Mouse (Mus musculus) liver (tissue): ENCODE measurements around the gene Slc35f1.
"Not testable (repeated sequence)": the region's sequence is repeated elsewhere in the genome, so short reads cannot be mapped to it uniquely, and the experiment has no call there.

Source experiments
- DNase-seq: peaks from one replicate; pipeline ENCODE4 v3.0.0-alpha.2; 2020; ENCODE audit warnings: mixed read lengths

The Slc35f1 gene

DNA sequence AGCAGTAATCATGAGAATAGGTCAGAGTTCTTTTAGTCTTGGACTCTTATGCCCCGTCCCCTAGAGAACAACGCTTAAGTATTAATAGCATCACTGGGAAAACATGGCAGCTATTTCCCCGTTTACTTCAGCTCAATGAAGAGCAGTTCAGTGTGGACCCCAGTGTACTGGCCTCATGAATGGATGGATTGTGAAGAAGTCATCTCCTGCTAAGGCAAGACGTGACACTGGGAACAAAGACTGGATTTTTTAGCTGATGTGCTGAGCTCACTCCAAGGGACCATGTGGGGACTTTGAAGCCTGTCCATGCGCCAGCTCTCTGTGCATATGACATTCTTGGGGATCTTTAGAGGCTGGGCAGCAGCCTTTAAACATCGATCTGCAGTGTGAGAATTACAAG, 101.2 kb downstream of the Slc35f1 start:
- no peak for DNase-seq

DNA sequence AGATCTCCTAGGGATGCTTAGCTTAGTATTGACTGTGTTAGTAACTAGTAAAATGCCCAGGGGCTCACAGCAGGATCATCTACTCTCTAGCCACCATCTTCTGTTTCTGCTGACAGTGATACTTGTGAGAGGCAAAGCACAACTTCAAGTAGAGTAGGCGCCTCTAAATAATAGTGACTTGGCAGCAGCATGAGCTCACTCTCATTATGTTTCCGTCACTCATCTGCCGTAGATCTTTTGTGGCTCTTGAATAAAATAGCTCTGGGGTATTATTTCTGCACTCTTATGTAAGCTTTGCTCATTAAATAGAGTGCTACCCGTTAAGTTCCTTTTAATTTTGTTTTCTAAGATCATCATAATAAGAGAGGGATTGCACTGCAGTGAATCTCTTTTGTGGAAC, 107.1 kb downstream of the Slc35f1 start:
- DNase-seq, result no peak

DNA sequence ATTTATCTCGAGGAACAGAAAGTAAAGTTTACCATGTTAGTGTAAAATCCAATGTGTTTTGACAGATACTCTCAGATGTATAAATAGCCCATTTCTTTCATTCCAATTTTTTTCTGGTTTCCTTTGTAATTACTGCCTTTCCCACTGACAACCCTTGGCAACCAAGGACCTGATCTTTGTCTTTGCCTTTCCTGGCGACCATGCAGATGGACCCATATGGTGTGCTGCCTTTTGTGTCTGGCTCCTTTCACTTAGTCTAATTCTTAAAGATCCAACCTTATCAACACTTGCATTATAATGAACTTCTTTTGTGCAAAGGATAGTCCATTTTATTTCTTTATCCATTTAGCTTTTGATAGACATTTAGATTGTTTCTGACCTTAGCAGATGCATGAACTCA, 117.5 kb downstream of the Slc35f1 start:
- DNase-seq, result no peak

DNA sequence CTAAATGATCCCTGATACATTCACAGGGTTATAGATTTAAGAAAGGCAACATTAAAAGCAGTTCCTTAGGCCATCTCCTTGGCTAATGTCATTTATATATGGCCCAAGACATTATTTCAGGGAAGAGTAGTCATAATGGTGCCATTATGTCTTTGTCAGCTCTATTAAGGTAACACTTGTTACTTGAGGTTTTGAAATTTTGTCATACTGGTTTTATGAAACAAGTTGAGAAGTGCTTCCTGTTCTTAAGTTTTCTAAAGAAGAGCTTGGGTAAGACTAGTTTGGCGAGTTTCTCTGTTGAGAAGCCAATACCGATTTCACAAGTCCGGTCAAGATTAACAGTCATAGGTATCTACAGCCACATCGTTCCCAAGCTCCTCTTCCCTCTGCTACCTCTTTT, 122.5 kb downstream of the Slc35f1 start:
- DNase-seq, result no peak

DNA sequence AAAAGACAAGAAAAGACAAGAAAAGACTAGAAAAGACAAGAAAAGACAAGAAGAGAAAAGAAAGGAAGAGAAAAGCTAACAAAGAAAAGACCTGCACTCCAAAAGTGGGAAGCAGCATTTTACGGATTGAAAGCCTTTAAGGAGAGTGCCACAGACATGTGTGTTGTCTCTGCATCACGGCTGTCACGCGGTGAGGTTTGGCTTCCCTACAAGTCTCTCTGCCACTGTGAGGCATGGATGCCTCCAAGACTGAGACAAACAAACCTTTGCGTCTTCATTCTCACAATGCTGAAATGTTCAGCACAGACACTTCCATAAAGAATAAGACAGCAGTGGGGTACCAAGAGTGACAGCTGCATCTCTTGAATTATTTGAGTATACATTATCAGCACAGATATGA, 124.0 kb downstream of the Slc35f1 start:
- DNase-seq, result no peak

DNA sequence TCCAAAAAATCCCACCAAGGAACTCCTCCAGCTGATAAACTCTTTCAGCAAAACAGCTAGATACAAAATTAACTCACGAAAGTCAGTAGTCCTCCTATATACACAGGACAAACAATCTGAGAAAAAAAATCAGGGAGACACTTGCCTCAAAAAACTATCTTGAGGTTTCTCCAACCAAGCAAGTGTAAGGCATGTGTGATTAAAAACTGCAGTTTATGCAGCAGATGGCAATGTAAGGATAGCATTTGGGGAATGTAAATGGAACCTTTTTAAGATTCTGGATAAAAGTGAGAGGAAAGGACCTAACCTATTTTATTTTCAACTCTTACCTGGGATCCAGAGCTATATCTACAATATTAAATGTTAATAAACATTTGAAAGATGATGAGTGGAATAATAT, 129.3 kb downstream of the Slc35f1 start:
- no peak for DNase-seq

DNA sequence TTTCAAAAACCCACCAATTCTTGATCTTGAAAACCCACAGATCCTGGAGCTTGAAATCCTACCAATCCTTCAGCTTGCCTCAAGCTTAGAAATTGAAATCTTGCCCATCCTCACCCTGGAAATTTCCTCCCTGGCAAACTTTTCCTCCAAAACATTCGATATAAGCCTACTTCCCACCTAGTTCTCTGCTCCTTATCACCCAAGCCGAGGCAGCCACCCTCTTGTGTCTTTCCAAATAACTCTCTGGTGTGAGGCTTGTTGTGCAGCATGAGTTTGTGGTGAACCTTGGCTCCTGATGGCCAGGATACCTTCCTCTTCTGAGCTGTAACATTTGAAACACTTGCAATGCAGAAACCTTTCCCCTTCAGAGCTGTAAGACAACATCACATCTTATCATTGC, 132.6 kb downstream of the Slc35f1 start:
- DNase-seq, result no peak

DNA sequence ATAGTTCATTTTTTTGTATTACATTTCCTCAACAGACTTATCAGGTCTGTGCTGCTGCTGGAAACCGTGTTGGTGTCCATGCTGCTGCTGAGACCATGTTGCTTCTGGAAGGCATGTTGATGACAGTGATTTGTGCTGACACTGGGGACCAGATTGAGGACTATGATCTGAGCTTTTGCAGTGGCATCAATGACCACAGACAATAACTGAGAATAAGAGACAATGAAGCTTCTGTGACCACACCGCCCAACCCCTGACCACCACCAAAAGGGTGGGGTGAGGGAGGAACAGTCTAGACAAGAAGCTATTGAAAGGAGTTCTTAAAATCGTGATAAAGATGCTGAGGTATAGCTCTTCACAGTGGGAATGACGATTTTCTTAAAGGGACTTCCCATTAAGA, 135.4 kb downstream of the Slc35f1 start:
- no peak for DNase-seq

DNA sequence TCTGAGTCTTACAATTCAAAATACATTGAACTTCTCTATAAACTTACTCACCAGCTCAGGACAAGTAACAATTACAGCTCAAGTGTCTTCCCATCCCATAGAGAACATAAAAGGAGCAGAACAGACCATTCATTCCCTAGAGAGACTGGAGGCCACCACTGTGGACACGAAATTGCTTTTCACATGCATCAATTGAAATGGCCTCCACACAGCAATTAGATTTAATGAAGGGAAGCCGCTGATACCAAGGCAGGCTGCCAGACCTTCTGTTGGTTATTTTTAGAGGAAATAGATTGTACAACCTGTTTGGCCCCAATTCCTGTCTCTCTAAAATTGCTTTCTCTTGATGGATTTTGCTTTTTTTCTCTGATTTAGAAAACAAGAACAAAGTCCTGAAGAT, 150.5 kb downstream of the Slc35f1 start:
- no peak for DNase-seq

DNA sequence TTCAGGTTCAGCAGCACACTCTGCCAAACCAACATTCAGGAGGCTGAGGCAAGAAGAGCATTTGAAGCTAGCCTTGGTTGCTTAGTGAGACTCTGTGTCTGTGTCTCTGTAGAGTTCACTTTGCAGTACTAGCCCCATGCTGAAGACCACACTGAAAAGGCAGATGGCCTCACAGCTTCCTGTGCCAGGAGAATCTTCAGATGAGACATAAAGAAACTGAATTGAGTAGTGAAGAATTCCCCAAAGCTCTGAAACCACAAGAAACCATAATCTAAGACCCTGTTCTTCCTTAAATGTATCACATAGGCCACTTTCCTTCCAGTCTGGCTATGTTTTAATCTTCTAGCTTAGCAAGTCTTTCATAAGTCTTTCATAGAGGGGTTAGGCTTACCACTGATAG, 161.7 kb downstream of the Slc35f1 start:
- no peak for DNase-seq

DNA sequence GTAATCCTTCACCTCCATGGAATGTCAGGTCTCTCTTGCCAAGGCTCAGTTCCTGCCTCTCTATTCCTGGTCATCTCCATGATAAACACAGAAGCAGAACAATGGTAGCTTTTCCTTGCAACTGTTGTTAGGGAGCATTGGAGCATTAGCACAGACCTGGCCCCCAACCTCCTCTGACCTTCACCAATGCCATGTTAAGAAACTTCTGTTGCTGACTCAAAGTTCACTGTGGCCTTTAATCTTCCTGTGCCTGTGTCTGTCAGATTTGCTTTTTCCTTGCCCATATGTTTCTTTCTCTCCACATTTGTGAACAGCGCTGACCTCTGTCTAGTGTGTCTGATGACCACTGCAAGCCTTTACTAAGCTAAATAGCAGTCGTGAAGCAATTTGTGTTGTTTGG, 170.5 kb downstream of the Slc35f1 start:
- no peak for DNase-seq

DNA sequence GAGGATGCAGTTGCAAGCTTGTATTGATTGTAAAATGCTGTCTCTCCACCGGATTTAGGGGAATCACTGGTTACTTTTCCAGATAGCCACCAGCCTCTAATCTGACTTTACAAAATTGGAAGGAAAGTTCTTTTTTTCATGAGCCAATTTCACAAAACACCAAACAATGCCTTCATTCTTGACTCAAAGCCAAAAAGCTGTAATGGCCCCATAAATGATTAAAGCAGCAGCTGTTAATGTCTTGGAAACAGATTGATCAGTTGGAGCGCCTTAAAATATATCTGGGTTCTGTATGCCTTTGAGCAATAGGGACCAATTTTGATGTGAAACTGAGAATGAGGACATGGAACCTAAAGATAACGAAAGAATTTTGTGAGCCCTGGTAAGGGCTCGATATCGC, 174.6 kb downstream of the Slc35f1 start:
- DNase-seq, result no peak

DNA sequence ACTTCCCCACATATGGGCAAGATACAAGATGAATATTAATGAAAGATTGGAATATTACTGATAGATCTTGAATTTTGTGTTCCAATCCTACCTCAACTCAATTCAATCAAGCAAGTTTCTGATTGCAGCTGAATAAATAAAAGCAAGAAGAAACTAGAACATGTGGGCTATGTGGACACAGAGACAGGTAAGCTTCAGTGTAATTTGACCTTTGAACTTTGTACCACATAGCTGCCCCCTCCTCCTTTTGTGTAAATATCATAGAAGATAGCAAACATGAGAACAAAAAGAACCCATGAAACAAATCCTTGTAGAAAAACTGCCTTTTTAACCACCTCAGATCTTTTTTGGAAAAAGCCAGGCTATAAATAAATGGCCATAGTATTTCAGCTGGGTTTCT, 180.8 kb downstream of the Slc35f1 start:
- DNase-seq, result no peak

DNA sequence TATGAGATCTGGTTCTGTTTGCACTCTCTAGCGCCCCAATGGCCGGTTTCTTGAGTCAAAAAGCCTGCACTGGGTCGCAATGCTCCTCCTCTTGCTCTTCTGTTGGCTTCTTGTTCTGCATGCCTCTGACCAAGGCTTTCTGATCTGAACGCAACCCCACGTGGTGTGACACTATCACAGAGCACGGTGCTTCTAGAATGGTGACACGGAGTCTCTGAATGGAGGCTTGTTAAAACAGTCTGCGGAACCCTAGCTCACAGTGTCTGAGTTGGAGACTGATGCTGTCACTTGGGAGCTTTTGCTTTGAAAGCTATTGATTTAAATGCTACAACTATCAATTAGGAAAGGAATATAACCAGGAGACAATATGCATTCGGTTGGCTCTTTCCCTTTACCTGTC, 183.8 kb downstream of the Slc35f1 start:
- no peak for DNase-seq

DNA sequence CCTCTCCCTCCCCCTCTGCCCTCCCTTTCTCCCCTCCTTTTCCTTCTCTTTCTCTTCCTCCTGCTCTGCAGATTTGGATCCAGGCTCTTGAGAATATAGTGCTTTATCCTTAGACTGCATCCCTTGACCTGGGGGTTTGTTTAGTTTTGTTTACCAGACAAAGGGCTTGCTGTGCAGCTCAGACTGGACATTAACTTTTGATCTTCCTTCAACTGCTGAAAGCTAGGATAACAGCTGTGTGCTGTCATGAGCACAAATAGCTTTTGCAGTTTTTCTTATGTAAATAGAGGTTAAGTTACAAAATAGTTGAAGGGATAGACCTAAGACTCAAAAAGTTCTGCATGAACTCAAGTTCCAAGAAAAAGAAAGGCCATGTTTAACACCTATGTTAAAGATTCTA, 184.4 kb downstream of the Slc35f1 start:
- no peak for DNase-seq

DNA sequence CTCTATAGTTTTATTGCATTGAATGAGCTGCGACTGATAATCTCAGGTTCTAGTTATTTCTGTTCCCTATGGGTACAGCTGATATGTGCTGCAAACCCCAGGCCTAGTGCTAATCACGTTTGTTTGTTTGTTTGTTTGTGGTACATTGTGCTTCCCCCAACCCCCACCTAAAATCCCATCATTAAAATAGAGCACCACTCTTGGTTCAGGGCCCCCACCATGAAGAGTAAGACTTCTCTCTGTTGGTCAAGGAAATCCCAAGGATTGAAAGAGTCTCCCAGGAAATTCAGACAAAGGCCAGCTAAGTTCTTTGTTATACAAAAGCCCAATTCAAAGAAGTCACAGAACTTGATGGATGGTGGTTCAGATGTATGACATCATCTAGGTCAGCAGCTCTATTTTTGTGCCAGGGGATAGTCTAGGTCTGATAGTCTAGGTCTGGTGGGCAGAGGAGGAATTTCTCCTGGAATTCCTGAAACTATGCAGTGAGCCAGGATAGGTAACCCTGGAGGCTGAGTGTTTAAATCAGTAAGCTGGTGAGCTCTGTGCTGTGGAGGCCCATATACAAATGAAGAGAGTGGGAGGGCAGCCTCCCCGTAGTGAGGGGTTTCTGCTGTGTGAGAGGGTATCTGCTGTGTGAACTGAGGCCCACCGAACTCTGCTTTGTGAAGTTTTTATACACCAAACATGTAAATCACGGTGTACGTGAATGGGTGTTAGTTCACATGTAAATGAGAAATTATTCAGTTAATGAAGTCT, 187.1 kb downstream of the Slc35f1 start:
- DNase-seq, result no peak

DNA sequence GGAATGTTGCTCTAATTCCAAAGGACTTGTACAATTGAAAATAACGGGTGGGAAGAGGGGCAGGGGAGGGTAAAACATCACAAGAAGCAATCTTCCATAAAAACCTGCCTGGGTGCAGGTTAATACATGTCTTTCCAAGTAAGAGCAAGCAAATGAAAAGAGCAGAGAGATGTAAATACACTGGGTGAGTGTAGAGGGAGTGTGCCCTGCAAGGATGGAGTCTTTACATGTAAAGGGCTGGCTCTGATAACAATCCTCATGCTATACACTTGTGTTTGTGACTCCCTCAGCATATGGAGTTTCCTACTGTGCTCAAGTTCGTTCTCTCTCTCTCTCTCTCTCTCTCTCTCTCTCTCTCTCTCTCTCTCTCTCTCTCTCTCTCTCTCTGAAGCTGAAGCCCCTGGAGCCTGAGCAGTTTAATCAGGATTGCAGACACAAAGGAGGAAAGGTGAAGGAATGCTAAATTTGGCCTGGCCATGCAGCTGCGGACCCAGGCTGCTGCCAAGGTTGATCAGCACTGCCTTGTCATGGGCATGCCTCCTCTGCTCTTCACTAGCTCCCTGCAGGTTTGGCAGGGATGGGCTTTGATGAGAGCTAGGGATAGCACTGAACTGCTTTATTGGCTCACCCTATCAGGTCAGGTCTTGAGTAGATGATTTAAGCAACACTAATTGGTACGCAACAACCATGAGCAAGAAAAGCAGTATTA, 187.9 kb downstream of the Slc35f1 start:
- DNase-seq, result no peak

DNA sequence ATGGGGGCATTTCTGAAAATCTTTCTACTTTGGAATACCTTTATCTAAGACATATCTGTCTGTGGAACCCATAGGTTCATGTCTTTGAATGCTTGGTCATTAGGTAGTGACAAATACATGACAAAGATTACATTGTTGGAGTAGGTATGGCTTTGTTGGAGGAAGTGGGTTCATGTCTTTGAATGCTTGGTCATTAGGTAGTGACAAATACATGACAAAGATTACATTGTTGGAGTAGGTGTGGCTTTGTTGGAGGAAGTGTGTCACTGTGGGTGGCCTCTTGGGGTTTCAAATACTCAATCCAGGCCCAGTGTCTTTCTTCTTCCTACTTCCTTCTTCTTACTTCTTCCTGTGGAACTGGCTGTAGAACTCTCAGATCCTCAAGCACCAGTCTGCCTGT, 206.4 kb downstream of the Slc35f1 start:
- DNase-seq, result not testable (repeated sequence)

DNA sequence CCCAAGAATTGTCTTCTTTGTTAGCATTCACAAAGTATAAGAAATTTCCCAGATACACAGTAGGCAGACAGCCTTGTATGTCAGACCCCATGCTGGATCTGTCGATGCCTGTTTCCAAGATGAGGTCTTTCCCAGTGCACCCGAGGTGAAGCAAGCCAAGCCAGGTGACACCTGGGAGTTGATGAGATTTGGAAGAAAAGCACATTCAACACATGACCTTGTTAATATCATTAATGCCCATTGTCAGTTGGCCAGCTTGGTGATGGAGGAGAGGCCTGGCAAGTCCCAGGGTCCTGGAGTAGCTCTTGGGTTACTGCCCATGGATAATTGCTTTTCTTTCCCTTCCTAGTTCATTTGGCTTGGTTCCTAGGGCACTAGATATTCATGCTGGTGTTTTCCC, 214.6 kb downstream of the Slc35f1 start:
- DNase-seq, result no peak

DNA sequence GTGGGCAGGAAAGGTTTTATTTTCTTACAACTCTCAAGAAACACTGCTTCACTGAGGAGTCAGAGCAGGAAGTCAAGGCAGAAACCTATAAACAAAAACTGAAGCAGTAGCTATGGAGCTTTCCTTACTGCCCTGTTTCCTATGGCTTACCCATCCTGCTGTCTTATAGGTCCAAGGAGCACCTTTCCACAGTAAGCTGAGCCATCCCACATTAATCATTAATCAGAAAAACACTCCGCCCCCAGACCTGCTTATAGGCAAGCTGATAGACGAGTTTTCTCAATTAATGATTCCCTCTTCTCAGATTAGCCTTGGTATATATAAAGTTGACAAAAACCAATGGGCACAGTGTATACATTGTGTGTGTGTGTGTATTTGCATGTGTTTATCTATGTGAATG, 221.4 kb downstream of the Slc35f1 start:
- DNase-seq, result no peak

DNA sequence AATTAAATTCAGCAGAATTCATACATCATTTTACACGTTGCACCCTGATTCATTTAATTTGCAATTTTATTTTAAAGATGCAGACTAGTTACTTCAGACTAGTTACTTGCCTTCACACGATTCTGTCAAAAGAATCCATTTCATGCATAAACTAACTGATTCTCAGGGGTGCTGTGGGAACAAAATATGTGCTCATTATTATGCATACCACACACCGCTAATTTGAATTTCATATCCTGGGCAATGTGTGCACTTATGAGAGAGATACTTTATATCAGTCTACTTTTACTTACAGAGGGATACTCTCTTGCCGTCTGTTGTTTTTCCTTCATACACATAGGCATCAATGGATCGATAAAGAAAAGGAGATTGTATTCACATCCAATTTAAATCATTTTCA, 228.4 kb downstream of the Slc35f1 start:
- DNase-seq, result no peak

DNA sequence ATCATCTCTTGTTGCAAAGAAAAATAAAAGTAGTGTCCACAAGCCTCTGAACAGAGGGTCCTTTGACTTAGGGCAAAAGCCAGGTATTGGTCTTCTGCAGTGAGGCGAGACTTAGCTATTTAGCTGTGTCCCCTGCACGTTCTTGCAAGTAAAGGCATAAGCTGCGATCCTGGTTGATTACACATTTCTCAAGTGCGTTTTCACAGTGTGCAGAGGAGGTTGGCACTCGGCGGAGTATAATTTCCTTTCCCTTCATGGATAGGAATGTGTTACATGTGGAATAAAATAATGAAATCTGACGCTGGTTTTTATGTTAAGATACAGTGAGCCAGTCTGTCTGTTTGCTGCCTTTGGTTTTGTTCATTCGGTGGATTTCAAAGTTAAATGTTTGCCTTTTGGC, 232.8 kb downstream of the Slc35f1 start:
- no peak for DNase-seq

DNA sequence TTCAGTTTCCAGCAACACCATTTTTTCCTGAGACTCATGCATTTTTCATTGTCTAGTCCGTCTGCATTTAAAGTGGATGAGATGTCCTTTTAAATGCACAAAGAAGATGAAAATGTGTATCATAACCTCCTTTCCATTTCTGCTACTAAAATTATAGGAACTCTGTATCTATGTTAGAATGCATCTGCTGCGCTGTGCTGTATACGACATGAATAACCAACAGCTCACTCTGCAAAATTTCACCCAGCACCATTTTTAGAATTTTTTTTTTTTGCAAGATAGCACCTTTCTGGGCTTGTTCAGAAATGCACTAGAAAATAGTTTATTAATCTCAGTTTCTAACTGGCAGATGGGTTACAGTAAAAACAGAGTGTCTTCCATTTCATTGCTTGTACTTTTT, 236.0 kb downstream of the Slc35f1 start:
- DNase-seq, result no peak

DNA sequence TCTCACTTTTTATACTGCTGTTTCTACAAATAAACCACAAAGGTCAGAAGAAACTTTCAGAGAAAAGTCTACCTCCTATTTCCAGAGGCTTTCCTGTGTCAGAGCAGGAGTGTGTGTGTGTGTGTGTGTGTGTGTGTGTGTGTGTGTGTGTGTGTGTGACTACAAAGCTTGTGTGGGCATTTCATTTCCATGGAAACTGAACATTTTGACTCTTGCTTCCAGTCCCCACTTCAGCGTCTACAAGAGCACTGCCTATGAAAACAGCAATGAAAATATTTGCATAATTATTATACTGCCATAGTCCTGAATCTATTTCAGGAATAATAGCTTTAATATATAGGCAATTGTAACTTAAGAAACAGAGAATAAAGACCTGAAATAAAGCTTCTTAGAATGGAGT, 241.8 kb downstream of the Slc35f1 start:
- DNase-seq, result no peak

DNA sequence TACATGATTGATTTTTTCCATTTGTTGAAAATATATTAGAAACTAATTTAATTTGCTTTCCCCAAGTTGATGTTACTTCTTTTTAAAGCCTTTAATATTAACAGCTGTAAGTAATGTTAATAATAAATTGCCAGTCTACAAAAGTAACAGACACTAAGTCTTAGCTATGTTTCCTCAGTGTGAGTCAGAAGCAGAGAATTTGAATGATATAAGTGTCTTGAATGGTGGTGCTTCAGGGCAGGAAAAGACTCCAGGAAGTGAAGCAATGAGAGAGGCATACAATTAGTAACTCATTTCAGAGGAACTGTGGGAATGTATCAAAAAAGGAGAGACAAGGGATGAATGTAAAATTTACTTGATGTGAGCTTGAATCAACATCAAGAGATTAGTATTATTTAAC, 244.3 kb downstream of the Slc35f1 start:
- DNase-seq, result no peak
